Mouse (Mus musculus) embryonic fibroblast, embryonic 13.5 days (primary cell): Measurements from ENCODE around the gene Gemin7.

Experiments used
- CTCF ChIP-seq: IDR thresholded peaks from 2 replicates; pipeline ENCODE4 v1.5.1; 2011; ENCODE audit warnings: mild to moderate bottlenecking, control low read depth, low read length, moderate library complexity, borderline replicate concordance; ENCODE audit not compliant: insufficient read depth
- POLR2A ChIP-seq: IDR thresholded peaks from 2 replicates; pipeline ENCODE4 v1.6.1; 2011; ENCODE audit warnings: low read depth, mild to moderate bottlenecking, control low read depth, low read length, moderate library complexity

DNA sequence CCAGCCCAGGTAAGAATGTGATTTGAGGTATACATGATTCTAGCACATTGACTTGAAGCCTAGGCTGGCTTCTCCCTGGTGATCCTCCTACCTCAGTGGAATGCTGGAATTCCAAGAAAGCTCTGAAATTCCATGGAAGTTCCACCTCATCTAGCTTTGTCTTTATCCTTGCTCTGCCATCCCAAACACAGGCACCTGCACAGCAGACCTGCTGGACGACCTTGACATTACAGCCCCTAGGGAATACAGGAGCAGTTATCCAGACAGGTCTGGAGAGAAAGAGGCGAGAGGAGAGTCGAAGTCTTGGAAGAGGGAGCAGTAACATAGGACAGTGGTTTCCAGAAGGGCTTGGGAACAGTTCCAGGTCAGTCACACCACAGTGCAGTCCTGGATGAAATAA, 7.7 kb downstream of the Gemin7 start:
- TF ChIP-seq CTCF (no peak), POLR2A (no peak)
